Mouse (Mus musculus) cerebellum, postnatal 36 days (tissue): ENCODE results near the gene Emc8.
A peak's percentile ranks its signal among the peaks of the same experiment; 100 is the strongest.

Source experiments
- DNase-seq, 2 experiments: peaks; one replicate each; pipeline ENCODE4 v3.0.0; 2021 to 2022; ENCODE audit warnings: mixed read lengths in 2 of 2

Emc8 gene

DNA sequence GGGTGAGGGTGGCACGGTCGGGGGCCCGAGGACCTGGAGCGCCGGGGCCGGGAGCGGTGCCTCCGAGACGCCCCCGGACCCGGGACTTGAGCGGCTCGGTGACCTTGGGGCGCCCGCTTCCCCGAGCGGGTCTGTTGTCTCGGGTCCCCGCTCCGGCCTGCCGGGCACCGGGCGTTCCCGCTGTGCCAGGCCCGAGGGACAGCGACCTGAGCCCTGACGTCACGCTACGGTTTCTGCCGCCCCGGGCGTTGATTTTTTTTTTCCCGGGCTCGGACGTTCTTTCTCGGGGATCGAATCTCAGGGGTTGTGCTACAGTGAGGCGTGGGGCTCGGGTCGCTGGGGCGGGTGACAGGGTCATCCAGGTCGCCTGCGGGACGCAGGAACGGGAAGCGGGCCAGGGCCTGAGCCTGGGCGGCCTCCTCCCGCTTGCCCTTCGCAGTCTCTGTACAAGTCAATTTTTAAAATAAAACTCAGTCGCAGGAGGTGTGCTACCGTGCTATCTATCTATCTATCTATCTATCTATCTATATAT, at the start of gene Emc8:
TSS of gene Emc8 (minus strand) at position 200 of the 532 bp plus-strand sequence.
- no peak for DNase-seq

DNA sequence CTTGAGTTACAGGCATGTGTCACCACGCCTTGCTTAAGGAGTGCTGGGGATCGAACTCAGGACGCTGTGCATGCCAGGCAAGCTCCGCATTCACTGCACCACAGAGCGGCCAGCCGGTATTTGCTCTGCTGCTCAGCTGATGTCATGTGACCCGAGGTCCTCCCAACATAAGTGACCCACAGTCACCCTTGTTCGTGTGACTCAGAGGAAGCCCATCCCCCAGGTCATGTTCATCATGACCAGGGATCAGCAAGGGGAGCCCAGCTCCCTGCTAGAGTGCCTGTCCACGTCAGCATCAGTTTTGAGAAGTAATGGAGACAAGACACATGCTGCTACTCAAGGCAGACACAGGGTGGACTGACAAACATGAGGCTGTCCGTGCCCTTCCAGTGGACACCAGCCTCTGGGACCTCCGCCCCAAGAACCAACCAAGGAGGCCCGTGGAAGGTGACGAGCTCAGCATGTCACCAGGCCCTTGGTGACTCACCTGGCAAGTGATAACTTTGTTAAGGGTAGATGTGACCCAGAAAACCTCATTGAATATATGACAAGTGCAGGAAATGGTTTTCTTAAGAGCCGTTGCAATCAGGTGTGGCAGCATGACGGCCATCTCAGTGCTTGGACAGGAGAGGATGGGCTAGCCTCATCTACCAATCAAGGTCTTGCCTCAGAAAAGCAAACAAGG, 47.8 kb upstream of the Emc8 start:
- DNase-seq = no peak

DNA sequence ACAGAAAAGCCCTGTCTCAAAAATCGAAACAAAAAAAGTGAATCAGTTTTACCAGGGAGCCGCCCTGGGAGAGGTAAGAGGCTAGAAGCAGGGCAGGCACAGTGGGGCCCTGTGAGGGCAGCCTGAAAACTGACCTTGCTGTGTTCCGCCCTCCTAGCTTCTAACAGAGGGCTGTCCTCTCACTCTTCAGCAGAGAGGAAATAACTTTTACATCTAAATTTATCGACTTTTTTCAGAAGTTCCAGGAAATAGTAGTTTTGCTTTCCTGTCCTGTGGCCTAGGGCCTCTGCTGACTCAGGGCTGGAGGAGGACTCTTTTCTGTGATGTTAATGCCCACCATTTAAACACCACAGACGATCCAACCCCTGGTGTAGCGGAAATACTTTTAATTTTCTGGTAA, 46.8 kb upstream of the Emc8 start:
- no peak for DNase-seq

DNA sequence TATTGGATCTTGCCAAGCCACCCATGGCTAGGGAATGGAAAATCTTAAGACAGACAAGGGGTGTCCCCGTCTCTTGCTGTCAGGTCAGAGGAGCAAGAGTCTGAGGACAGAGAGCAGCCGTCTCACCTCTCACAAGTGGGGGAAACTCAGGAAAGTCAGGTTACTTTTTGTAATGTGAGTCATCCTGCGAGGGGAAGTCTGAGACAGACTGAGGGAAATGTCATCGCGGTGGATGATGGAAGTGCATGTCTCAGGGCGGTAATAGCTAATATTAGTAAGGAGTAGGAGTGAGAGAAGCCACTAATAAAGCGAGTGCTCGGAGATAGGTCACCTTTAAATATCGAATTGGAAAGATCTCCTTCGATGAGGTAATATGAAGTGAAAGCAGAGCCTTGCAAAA, 40.8 kb upstream of the Emc8 start:
- no peak for DNase-seq

DNA sequence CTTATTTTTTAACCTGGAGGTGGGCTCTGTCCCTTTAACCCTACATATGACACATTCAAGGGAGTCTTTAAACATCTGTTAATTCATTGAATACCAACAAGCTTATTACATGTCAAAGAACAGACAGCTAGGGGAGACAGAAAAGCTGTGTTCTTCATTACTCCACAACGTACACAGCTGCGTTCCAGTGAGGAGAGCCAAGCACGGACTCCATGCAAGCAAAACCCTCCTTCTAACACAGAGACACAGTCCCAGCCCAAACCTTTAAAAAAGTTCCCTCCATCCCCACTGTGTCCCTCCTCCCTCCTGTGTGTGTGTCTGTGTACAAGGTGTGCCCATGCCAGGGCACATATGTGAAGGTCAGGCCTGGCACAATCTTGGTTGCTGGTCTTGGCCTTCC, 37.8 kb upstream of the Emc8 start:
- no peak for DNase-seq

DNA sequence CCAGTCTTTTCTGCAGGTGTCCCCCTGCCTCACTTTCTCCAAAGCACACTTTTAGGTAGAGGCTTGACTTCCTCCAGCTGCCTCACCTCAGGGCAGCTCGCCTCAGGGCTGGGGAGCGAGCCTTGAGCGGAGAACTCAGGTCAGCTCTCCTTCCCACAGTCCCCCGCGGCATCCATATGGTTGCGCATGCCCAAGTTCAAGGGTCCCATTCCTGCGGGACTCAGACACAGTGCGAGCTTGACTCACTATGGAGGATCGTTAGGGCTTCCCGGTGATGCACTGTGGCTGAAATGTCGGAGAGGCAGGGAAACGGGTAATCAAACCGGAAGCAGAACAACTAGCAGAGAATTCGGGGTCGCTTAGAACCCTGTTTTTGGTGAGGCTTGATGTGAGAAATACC, 36.8 kb upstream of the Emc8 start:
- DNase-seq = no peak

DNA sequence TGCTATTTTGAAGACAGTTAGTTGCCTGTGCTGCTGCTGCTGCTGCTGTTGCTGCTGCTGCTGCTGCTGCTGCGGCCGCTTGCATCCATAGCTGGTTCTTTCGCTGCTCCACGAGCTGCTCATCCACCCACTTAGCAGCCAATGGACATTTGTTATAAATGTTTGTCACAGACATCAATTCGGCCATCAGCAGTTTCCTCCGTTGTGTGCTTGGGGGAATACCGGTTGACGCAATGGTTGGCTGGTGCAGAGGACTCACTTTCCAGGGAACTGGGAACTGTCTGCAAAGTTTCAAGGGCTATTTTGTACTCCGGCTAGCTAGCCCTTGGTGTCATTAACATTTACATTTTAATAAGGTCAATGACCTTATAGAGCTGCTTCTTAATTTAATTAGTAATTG, 35.8 kb upstream of the Emc8 start:
- no peak for DNase-seq

DNA sequence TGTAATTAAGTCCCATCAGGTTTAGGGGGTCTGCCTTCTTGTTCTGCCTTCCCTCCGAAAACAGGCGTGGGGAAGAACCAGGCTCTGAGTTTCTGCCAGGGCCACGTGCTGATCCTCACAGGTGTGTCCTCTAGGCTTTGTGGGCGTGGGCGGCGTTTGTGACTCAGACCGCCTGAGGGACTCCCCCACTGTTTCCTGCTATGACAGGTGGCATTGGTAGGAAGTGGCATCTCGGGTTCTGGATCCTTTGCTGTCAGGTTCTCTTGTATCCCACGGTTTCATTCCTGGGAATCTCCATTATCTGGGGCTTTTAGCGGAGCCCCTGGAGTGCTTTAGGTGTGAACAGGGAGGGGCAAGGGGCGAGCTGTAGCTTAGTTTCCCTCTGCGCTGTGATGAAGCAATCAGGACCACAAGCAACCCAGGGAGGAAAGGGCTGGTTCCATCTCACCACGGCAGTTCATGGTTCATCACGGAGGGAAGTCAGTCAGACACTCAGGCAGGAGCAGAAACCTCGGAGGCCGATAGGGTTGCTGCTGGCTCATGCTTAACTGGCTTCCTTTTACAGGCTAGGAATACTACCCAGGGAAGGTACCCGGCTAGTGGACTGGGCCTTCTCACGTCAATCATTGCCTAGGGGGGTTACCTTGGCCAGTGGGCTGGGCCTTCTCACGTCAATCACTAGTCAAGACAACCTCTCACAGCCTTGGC, 33.5 kb upstream of the Emc8 start:
- peak; percentile 19 to 25 for DNase-seq

DNA sequence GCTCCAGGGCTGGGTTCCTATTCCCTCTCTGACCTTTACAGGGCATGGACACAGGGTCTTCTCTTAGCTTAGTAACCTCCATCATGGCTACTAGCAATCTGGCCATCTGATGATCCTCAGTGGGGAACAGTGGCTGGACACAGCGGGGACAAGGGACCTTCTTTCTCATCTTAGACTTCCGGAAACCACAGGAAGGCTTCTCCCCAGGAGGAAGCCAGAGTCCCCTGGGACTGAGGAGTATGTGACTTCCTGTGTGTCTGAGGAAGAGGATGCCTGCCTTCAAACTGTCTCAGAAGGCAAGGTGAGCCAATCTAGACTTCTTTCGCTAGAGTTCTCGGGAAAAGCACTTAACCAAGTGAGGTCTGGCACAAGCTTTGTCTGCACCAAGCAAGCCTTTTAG, 31.7 kb upstream of the Emc8 start:
- DNase-seq = no peak

DNA sequence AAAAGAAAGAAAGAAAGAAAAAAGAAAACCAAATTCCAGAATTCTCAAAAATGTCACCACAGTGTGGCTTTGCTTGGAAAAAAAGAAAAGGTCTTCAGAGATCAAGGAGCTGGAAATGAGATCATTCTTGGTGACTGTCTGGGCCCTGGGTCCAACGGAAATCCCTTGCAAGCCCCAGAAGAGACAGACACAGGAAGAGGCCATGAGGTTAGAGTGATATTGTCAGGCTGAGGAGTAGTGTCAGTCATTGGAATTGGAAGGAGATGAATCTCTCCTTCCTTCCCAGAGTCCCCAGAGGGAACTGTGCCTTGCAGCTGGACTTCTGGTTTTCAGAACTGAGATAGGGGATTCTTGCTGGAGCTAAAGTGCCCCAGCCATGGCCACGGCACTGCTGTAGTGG, 31.2 kb upstream of the Emc8 start:
- no peak for DNase-seq

DNA sequence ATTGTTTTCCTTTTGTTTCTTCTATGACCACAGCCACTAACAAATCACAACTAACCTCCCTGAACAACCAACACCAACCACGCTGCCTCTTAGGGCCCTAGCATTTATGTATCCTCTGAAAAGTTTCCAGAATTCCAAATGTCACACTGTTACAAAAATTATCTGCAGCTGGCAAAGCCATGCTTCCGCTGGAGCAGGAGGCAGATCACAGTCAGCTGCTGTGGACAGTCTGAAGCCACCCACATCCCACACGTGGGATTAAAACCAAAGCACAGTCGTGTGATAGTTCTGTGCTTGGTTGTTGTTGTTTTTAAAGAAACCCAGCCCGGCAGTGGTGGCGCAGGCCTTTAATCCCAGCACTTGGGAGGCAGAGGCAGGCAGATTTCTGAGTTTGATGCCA, 30.7 kb upstream of the Emc8 start:
- no peak for DNase-seq

DNA sequence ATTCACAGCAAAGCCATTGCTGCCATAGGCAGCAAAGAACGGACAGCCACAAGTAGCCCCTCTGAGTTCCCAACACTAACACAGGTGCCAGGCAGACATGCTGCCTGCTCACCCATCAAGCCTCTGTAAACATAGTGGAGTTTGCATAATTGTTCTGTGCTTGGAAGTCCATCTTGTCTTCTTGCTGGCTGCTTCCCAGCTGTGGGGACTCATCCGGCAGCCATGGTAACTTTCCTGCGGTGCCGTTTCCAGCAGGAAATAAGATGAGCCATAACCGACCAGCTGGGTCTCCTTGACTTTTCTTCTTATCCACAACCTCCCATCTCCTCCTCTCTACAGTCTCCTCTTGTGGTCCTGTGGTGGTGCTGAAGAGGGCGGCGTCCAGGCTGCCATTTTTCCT, 30.1 kb upstream of the Emc8 start:
- no peak for DNase-seq

DNA sequence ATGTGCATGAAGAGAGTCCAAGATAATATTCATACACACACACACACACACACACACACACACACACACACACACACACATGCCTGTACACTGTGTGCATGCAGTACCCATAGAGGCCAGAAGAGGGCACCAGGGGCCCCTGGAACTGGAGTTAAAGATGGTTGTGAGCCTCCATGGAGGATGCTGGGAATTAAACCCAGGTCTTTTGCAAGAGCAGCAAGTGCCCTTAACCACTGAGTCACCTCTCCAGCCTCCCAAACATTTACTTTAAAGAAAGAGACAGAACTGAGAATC, 29.6 kb upstream of the Emc8 start:
- no peak for DNase-seq

DNA sequence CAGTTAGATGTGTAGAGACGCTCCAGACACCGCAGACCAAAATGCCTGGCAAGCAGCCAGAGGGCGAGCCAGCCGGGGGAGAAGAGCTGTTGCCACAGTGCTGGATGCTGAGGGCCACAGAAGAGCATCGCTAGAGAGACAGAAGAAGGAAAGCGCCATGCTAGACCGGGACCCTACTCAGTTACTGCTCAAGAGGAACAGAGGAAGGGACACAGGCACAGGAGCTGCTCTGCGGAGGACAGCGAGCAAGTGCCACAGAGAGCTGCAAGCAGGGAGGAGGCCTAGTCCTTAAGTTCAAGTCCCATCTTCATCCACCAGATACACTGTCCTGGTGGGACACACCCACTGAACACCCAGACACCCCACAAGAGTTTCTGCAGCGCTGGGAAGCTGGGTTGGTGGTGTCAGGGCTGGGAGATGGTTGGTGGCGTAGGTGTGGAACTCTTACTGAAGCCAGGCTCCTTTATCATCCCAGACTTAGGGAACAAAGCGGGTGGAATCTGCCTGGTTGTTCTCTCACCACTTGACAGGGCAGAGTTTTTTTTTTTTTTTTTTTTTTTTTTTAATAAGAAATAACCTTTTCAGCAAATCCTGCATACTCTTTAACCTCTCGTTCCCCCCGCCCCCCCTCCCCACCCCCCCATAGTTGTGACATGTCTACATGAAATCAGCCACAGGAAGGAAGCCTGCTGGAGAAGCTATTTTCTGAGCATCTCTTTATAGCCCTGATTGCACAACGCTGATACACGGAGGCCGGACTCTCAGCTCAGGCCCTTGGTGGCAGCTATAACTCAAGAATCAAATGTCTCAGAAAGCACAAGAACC, 29.0 kb upstream of the Emc8 start:
- peak in 1 of 2 experiments; percentile 37 for DNase-seq

DNA sequence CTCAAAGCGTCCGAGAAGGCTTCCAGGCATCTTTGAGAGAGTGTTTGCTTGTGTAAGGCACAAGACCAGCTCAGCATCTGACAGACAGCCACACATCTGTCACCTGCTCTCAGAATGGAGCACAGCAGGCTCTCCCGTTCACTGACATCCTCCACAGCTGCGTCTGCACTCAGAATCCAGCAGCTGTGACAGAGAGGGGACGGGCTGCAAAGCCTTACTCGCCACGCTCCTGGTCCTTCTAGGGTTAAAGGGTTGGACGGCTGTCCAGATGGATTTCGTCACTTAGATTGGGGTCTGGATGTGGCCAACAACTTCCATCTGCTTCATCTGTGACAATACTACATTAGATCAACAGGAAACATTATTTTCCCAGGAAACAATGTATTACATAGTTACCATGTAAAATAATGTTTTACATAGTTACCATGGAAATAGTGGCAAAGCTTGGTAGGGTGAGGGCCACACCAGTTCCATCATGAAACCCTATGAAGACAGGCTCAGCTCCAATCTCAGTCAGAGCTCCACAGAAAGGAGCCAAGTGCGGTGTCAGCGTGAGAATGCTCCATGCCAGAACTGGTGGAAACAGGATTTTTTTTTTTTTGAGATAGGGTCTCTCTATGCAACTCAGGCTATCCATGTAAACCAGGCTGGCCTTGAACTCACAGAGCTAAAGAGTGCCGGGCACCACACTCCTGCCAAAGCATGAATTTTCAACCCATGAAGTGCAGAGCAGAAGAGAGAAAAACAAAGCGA, 28.2 kb upstream of the Emc8 start:
- DNase-seq = no peak

DNA sequence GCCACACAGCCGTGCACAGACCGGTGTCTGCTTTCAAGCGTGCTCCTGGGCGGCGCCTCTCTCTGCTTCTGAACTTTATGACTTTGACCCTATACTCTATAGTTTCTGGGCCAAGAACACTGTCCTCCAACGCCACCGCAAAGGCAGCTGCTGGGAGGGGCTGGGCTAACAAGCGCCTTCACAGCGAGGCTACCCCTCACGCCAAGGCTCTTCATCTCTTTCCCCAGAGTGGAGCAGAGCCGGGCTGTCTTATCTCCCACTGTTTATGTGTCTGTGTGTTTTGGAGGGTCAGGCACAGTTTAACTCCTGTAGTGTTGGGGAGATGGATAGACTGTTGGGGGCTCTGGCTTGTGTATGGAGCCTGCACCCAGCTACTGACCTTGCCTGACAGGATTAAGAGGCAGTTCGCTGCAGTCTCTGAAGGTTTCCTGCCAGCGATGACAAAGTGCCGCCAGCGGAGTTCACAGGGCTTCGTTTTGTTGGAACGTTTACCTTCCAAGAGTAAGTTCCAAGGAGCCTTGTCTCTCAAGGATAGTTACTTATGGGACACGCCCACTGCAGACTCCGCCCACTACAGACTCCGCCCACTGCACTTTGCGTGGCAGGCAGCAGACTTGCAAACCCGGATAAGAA, 25.6 kb upstream of the Emc8 start:
- no peak for DNase-seq

DNA sequence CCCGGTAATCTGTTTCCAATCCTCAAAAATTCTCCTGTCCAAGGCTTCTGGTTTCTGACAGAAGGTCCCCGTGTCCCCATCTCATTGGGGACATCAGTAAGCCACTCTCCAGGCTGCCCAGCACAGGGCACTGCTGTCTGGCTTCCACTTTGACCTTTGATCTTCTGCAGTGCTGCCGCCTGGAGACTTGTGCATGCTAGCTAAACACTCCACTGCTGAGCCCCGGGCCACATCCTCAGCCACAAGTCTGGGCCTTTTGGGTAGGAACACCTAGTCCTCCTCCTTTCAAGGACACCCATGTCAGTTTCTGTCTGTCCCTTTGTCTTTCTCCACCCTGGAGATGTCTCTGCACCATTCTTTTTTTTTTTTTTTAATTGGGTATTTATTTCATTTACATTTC, 24.6 kb upstream of the Emc8 start:
- no peak for DNase-seq

DNA sequence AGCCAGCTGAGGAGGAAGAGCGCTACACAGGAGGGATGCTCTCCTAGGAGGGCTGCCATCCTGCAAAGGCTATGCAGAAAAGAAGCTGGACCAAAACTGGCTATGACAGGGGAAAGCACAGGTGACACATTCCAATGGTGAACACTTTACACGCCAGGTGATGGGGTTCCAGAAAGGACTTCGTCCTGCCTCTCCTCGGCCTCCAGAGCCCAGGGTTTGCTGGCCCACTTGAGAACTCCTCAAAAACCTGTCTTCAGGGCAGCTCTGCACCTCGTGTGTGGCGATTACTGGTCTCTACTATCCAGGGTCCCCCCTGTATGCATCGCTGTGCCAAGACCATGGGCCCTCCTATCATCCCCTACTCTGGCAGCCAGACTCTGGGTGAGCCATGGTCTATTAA, 20.1 kb upstream of the Emc8 start:
- DNase-seq = no peak

DNA sequence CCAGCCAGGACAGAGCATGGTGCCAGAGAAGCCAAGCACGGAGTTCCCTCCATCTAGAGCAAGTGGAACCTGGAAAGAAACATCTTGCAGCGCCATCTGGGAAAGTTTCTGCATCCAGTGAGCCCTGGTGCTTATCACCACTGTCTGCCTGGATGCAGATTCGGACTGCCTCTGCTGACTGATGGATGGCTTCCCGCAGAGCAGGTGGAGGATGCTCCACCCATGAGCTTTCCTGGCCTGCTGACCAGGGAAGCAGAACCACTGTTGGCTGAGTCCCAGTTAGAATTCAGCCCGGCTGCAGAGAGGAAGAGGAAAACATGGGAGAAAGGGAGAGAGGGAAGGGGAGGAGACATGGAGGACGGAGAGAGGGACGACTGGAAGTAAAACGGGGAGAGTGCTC, 19.4 kb upstream of the Emc8 start:
- DNase-seq = no peak

DNA sequence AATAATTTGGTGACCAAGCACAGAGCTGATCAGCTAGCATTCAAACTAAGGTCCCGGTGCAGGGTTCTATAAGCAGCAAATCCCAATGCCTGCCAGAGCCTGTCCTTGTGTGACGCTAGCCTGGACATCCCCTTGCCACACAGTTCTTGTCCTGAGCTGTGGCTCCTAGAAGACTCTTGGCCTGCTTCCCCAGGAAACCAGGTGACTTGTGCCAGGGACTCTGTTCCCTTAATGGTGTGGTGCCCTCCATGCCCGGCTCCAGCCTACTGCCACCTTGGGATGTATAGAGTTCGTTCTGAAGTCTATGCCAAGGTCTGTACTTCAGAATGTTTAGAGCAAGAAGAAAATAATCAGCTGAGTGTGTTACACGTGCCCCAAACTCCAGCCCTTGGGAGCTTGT, 18.2 kb upstream of the Emc8 start:
- no peak for DNase-seq

DNA sequence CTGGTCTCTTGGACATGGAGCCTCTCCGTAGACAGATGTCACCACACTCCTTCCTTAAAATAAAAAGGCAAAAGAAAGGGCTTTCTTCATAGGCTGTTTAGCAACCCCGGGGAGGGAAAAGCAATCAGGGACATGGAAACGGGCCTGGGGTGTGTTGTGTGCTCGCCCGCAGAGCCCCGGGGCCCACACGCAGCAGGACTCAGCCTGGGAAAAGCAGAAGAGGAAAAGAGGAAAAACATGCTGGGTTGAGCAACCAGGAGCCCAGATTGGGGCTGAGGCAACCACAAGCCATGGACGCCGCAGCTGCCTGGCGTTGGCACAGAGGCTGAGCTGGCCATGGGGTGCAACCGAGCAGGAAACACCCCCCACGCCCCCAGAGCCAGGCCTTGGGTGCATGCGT, 17.7 kb upstream of the Emc8 start:
- no peak for DNase-seq

DNA sequence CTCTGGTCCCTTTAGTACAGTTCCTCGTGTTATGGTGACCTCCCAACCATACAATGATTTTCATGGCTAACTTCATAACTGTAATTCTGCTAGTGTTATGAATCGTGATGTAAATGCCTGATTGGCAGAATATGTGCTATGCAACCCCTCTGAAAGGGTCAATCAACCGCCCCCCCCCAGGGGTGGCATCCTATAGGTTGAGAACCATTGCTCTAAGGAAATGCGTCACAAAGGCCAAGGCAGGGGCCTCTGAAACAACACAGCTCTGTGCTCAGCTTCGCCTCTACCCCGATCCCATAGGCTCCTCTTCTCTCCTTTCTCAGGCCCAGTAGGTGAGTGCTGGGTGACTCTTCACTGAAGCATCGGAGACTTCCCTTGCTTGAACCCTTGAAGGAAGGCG, 17.2 kb upstream of the Emc8 start:
- DNase-seq = no peak

DNA sequence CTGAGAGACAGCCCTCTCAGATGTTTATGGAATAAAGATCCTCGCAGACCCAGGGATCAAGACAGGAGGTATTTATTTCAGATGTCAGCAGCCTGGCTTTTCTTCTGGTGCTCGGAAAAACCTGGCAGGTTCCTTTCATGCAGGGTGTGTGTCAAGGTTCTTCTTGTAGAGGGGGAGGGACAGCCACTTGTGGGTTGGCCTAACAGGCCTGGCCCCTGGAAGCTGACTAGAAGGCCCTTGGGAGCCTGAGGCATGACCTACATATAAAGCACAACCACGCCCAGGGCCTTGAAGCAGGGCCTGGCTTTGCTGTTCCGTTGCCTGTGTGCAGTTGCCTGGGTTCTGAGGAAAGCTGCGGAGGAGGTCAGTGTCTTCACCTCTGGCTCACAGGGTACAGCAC, 16.7 kb upstream of the Emc8 start:
- DNase-seq = no peak
